Mouse (Mus musculus) embryonic facial prominence, embryonic 11.5 days (tissue): Measurements from ENCODE around the gene Cyren. TPM values are rescaled to one million over a fixed set of nuclear protein-coding genes. Genes with fewer than 3 reads are reported as not detected.

Experiments used
- ATAC-seq: fragments of 200-750 bp; cut with Nextera tagmentation; replicated peaks from 2 replicates; pipeline ENCODE4 v1.8.0; 2017; ENCODE audit warnings: low read depth; ENCODE audit not compliant: insufficient number of reproducible peaks, low FRiP score, low TSS enrichment
- DNase-seq: peaks from one replicate; pipeline ENCODE4 v3.0.0-alpha.2; 2015; ENCODE audit warnings: low spot score
- H3K27ac ChIP-seq: fragments of 300-500 bp; sonication (generic); replicated peaks from 2 replicates; pipeline ENCODE4 v1.5.1; 2014; ENCODE audit warnings: mild to moderate bottlenecking, low read depth, low read length, control low read depth
- H3K27me3 ChIP-seq: fragments of 300-500 bp; sonication (generic); 2 replicates; pipeline ENCODE4 v1.6.1; 2014; ENCODE audit warnings: mild to moderate bottlenecking, low read length, moderate library complexity, mixed read lengths; ENCODE audit not compliant: control insufficient read depth, insufficient read depth
- H3K36me3 ChIP-seq: fragments of 300-500 bp; sonication (generic); replicated peaks from 2 replicates; pipeline ENCODE4 v1.6.1; 2014; ENCODE audit warnings: low read depth, mild to moderate bottlenecking, low read length, moderate library complexity, mixed read lengths; ENCODE audit not compliant: control insufficient read depth, insufficient read depth
- H3K4me1 ChIP-seq: fragments of 300-500 bp; sonication (generic); 2 replicates; pipeline ENCODE4 v1.6.1; 2014; ENCODE audit warnings: low read length, mixed read lengths; ENCODE audit not compliant: control insufficient read depth, insufficient read depth
- H3K4me2 ChIP-seq: fragments of 300-500 bp; sonication (generic); 2 replicates; pipeline ENCODE4 v1.6.1; 2014; ENCODE audit warnings: low read depth, mild to moderate bottlenecking, control low read depth, low read length, moderate library complexity
- H3K4me3 ChIP-seq: fragments of 300-500 bp; sonication (generic); 2 replicates; pipeline ENCODE4 v1.5.1; 2014; ENCODE audit warnings: low read depth, low read length, control low read depth
- H3K9ac ChIP-seq: fragments of 300-500 bp; sonication (generic); replicated peaks from 2 replicates; pipeline ENCODE4 v1.6.1; 2014; ENCODE audit warnings: mild to moderate bottlenecking, control low read depth, low read length
- H3K9me3 ChIP-seq: fragments of 300-500 bp; sonication (generic); replicated peaks from 2 replicates; pipeline ENCODE4 v1.6.1; 2016; ENCODE audit warnings: mild to moderate bottlenecking, low read length, inconsistent platforms, mixed read lengths; ENCODE audit not compliant: control insufficient read depth
- WGBS: fragments of 180-500 bp; shearing (Covaris S2); extraction: QIAGEN DNeasy Blood & Tissue Kit; methylation state at CpG from one replicate; pipeline ENCODE4 v1.1.7; 2014; 5-methylcytosine and 5-hydroxymethylcytosine counted together
- polyA plus RNA-seq: library from polyadenylated mRNA; unstranded; fragments of >200 nt; fragmentation: Nextera tagmentation; extraction: Ambion mirVana; gene quantifications from 2 replicates; pipeline ENCODE4 v1.2.1, GENCODE M21; 2014

The Cyren gene
- polyA plus RNA-seq, 1 experiment from 2014 or later, result 10.9 TPM

- H3K4me2 ChIP-seq, result no peak overlapping the region
- no peaks in the 10 kb centered on the region for H3K9me3 ChIP-seq
- no peaks in the 10 kb centered on the region for H3K36me3 ChIP-seq
- 55% methylated on average over 9 of the region's 9 CpGs for WGBS
- no peak overlapping the region for H3K9ac ChIP-seq
- H3K4me1 ChIP-seq, result no peaks in the 10 kb centered on the region
- H3K4me3 ChIP-seq, result no peak overlapping the region
- no peak overlapping the region for H3K27ac ChIP-seq
- H3K27me3 ChIP-seq, result no peaks in the 10 kb centered on the region
- no peak for DNase-seq
- ATAC-seq, result no peak
Measured at GRCm38 (mm10) chr6:34863786-34864514, 13.9 kb downstream of the Cyren start.

DNA sequence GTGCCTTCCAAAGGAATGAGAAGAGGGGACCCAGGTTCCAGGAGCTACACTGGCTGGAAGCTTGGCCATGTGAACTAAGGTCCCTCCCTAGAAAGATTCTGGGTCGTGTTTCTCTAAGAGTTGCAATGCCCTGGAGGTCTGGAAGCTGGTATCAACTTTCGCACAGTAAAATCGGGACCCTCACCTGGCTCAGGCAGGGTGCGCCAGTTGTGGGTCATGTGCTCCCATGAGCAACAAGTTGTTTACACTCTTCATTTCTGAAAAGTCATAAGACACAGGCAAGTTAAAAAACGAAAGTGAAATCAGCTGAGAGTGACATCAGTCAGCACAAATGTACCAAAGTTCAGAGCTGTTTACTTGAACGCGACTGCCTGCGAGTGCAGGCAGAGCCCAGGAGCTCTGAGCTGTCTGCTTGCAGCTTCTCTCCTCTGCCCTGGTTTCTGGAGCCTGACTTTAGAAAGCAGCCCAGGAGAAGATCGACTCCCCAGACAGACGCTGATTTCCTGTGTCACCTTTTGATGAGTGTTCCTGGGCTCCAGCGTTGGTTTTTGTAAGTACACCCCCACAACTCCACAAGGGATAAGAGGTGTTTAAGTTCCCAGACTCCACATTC, 15.0 kb downstream of the Cyren start, which contains the start of gene Tmem140:
Gene Tmem140, plus strand, starts transcription at position 356 of the 613 bp plus-strand sequence.
- Histone ChIP-seq H3K4me2 (no peak within 1 kb of the TSS), H3K4me1 (no peaks in the 10 kb centered on the region), H3K36me3 (no peaks in the 10 kb centered on the region), H3K27ac (no peak within 1 kb of the TSS), H3K4me3 (no peak within 1 kb of the TSS), H3K9me3 (no peaks in the 10 kb centered on the region), H3K9ac (peak within 1 kb of the TSS; percentile 22; the same call in 1 of the 2 replicates), H3K27me3 (no peaks in the 10 kb centered on the region)
- WGBS, result 41% methylated on average over 11 of the region's 11 CpGs
- no peak for ATAC-seq
- DNase-seq, result no peak

DNA sequence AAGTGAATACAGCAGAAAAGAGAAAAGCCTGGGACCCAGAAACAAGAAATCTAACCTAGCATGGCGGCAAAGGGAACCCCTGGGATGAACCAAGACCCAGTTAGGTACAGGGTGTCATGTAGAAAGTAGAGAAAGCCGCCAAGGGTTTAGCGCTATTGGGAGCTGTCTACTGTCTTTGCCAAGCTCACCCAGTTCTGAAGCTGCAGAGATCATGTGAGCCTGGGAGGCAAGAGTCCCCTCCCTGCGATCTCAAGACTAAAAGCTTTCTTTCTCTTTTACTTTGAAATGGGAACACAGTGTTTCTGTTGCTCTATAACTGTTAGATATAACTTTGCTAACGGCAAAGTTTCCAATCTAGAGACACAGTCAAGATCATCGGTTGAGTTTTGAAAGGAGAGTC, 15.5 kb downstream of the Cyren start:
- Histone ChIP-seq H3K4me2 (no peak overlapping the region), H3K4me3 (no peak overlapping the region), H3K36me3 (no peaks in the 10 kb centered on the region), H3K27ac (no peak overlapping the region), H3K9me3 (no peaks in the 10 kb centered on the region), H3K27me3 (no peaks in the 10 kb centered on the region), H3K4me1 (no peaks in the 10 kb centered on the region), H3K9ac (no peak overlapping the region)
- WGBS, result 91% methylated on average over 6 of the region's 6 CpGs
- ATAC-seq, result no peak
- DNase-seq, result no peak

DNA sequence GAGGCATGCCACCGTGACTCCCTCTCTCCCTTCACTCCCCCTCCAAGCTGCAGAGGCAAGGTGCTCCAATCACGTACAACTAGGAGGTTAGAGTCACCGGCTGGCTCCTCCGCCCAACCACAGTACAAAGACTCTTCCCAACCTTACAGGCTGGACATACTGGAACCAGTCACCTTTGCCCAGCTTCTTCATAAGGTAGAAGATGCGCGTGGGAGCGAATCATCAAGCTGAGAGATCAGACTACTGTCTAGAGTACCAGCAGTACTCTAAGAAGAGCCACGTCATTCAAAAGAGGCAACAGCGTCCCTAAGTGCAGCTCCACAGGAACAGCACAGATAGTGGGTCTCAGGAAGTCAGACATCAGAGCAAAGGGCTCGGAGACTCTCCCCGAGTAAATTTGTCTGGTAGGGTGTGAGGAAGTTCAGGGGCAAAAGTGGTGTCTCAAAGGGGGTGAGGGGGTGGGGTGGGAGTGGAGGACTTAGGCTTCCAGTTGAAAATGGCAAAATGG, 16.3 kb downstream of the Cyren start:
- WGBS, result 91% methylated on average over 11 of the region's 11 CpGs
- Histone ChIP-seq H3K9ac (no peak overlapping the region), H3K27me3 (no peaks in the 10 kb centered on the region), H3K36me3 (no peaks in the 10 kb centered on the region), H3K4me1 (no peaks in the 10 kb centered on the region), H3K4me2 (no peak overlapping the region), H3K4me3 (no peak overlapping the region), H3K9me3 (no peaks in the 10 kb centered on the region), H3K27ac (no peak overlapping the region)
- ATAC-seq (no peak), DNase-seq (no peak)

DNA sequence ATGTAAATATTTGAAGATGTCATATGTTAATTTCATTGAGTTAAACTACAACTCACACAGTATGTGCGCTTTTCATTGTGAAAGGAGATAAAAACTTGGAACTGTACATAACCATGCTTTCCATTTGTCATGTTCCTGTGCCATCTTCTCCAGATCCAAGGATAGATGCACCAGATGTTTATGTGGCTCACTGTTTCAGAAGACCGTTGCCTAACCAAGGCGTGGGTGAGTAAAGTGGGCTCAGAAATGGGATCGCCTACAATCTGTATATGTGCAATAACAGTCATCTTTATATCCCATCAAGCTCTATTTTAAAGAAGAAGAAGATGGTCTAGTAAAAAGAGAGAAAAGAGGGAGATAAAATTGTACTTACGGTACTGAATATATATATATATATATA, 45.5 kb downstream of the Cyren start:
- WGBS, result 93% methylated on average over 5 of the region's 5 CpGs
- H3K36me3 ChIP-seq, result no peaks in the 10 kb centered on the region
- no peak overlapping the region for H3K4me3 ChIP-seq
- no peak overlapping the region for H3K4me2 ChIP-seq
- H3K9me3 ChIP-seq, result no peaks in the 10 kb centered on the region
- no peaks in the 10 kb centered on the region for H3K27me3 ChIP-seq
- H3K9ac ChIP-seq, result no peak overlapping the region
- no peak for DNase-seq
- no peak overlapping the region for H3K27ac ChIP-seq
- ATAC-seq, result no peak
- H3K4me1 ChIP-seq, result no peaks in the 10 kb centered on the region

DNA sequence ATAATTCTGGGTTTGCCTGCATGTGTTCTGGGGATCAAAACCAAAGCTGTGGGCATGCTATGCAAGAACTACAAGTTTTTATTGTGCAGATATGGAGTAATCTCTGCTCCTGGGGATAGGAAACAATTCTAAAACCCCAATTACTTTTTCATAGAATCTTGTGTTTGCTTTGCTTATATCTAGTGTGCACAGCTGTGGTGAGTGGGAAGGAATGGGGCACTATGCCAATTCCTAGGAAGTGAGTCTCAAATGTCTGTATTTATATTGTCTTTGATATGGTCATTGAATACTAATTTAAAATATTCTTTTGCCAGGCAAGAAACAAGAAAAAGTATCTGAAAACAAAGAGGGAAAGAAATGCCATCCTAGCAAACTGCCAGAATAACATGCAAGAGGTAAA, 53.5 kb downstream of the Cyren start:
- H3K4me2 ChIP-seq, result no peak overlapping the region
- no peak overlapping the region for H3K27ac ChIP-seq
- H3K9ac ChIP-seq, result no peak overlapping the region
- no peaks in the 10 kb centered on the region for H3K36me3 ChIP-seq
- H3K9me3 ChIP-seq, result no peaks in the 10 kb centered on the region; the same call in 1 of the 2 replicates
- DNase-seq, result no peak
- H3K4me3 ChIP-seq, result no peak overlapping the region
- ATAC-seq, result no peak
- H3K4me1 ChIP-seq, result no peaks in the 10 kb centered on the region
- no peaks in the 10 kb centered on the region for H3K27me3 ChIP-seq

Other genes starting within 250 kb of the Cyren start
- 5.2 and 7.2 TPM in 2 replicates for gene Agbl3, start 97.6 kb downstream of the Cyren start, polyA plus RNA-seq
- 1.2 and 1.5 TPM in 2 replicates for gene Tmem140, start 14.9 kb downstream of the Cyren start, polyA plus RNA-seq
- 11.9 and 12.6 TPM in 2 replicates for gene Wdr91, start 32.8 kb upstream of the Cyren start, polyA plus RNA-seq
- gene Stra8, start 42.1 kb upstream of the Cyren start, polyA plus RNA-seq, result not detected in 2 replicates
- 0.75 TPM in 1 of 2 replicates, not detected in the other for gene Slc23a4, start 110.3 kb upstream of the Cyren start, polyA plus RNA-seq